Mouse (Mus musculus) intestine, postnatal 0 days (tissue): ENCODE results near the gene Cltc. TPM values are rescaled to one million over a fixed set of nuclear protein-coding genes. Genes with fewer than 3 reads are reported as not detected.
"Not testable (repeated sequence)": the region's sequence is repeated elsewhere in the genome, so short reads cannot be mapped to it uniquely, and the experiment has no call there.

Experiments used
- ATAC-seq: fragments of 200-750 bp; cut with Nextera tagmentation; 2 replicates; pipeline ENCODE4 v1.8.0; 2017; ENCODE audit warnings: mild to moderate bottlenecking, moderate TSS enrichment, moderate library complexity
- H3K27ac ChIP-seq: fragments of 300-500 bp; sonication (generic); 2 replicates; pipeline ENCODE4 v1.5.1; 2014; ENCODE audit warnings: mild to moderate bottlenecking, low read depth, low read length, moderate library complexity
- H3K27me3 ChIP-seq: fragments of 300-500 bp; sonication (generic); replicated peaks from 2 replicates; pipeline ENCODE4 v1.6.1; 2014; ENCODE audit warnings: low read length, mixed read lengths; ENCODE audit not compliant: control insufficient read depth, insufficient read depth
- H3K36me3 ChIP-seq: fragments of 300-500 bp; sonication (generic); 2 replicates; pipeline ENCODE4 v1.6.1; 2014; ENCODE audit warnings: mild to moderate bottlenecking, moderate library complexity; ENCODE audit not compliant: control insufficient read depth, insufficient read depth
- H3K4me1 ChIP-seq: fragments of 300-500 bp; sonication (generic); replicated peaks from 2 replicates; pipeline ENCODE4 v1.6.1; 2014; ENCODE audit warnings: antibody characterized with exemption, low read length, mixed read lengths; ENCODE audit not compliant: control insufficient read depth, insufficient read depth
- H3K4me2 ChIP-seq: fragments of 300-500 bp; sonication (generic); replicated peaks from 2 replicates; pipeline ENCODE4 v1.6.1; 2014; ENCODE audit warnings: low read depth, mild to moderate bottlenecking, moderate library complexity
- H3K4me3 ChIP-seq: fragments of 300-500 bp; sonication (generic); 2 replicates; pipeline ENCODE4 v1.5.1; 2014; ENCODE audit warnings: low read depth, low read length
- H3K9ac ChIP-seq: fragments of 300-500 bp; sonication (generic); 2 replicates; pipeline ENCODE4 v1.6.1; 2014; ENCODE audit warnings: mild to moderate bottlenecking, low read depth, low read length
- H3K9me3 ChIP-seq: fragments of 300-500 bp; sonication (generic); 2 replicates; pipeline ENCODE4 v1.6.1; 2016; ENCODE audit warnings: mixed run types; ENCODE audit not compliant: control insufficient read depth
- CTCF ChIP-seq: sonication (generic); IDR thresholded peaks from 2 replicates; pipeline ENCODE4 v1.5.1; 2016; ENCODE audit warnings: low read depth, mild to moderate bottlenecking, control low read depth, antibody characterized with exemption, moderate library complexity
- WGBS: fragments of 180-500 bp; shearing (Covaris S2); extraction: QIAGEN DNeasy Blood & Tissue Kit; methylation state at CpG from one replicate; pipeline ENCODE4 v1.1.7; 2014; 5-methylcytosine and 5-hydroxymethylcytosine counted together
- polyA plus RNA-seq: library from polyadenylated mRNA; unstranded; fragments of >200 nt; fragmentation: Nextera tagmentation; extraction: Ambion mirVana; gene quantifications from 2 replicates; pipeline ENCODE4 v1.2.1, GENCODE M21; 2015

Cltc gene
- polyA plus RNA-seq: 87.3 and 95.2 TPM in 2 replicates

- no peaks in the 10 kb centered on the region for H3K27me3 ChIP-seq
- peaks cover 10% of the 10 kb centered on the region; the same call in 1 of the 2 replicates for H3K4me1 ChIP-seq
- no peaks in the 10 kb centered on the region for H3K9me3 ChIP-seq
- peak; percentile 91 for ATAC-seq
- no peaks in the 10 kb centered on the region for H3K36me3 ChIP-seq
- H3K9ac ChIP-seq: peak within 1 kb of the TSS; percentile 92
- peak within 1 kb of the TSS; percentile 98 for H3K27ac ChIP-seq
- peak within 1 kb of the TSS; percentile 77 for H3K4me2 ChIP-seq
- peak; percentile 77 for TF ChIP-seq CTCF
- under 1% methylated on average over 73 of the region's 73 CpGs for WGBS
- H3K4me3 ChIP-seq: peak within 1 kb of the TSS; percentile 85
These were observed at the start of gene Cltc for GRCm38 (mm10) chr11:86757480-86758371. TSS of gene Cltc (minus strand) at chr11:86757565.

GRCm38 (mm10) chr11:86807001-86807477 is 49.7 kb upstream of the Cltc start:
- Histone ChIP-seq H3K27ac (peak overlapping the region; percentile 75), H3K9me3 (no peaks in the 10 kb centered on the region), H3K9ac (peak overlapping the region; percentile 69), H3K27me3 (no peaks in the 10 kb centered on the region), H3K4me2 (peak overlapping the region; percentile 75), H3K4me1 (no peaks in the 10 kb centered on the region), H3K36me3 (peaks cover 9% of the 10 kb centered on the region; the same call in 1 of the 2 replicates), H3K4me3 (peak overlapping the region; percentile 97)
- no peak for TF ChIP-seq CTCF
- 0 out of 2 replicates have a peak, but pooled peaks have one; percentile 17 for ATAC-seq
- under 1% methylated on average over 25 of the region's 25 CpGs for WGBS

GRCm38 (mm10) chr11:86794161-86794560 is 36.8 kb upstream of the Cltc start:
- no peak overlapping the region for H3K9ac ChIP-seq
- peaks cover 30% of the 10 kb centered on the region for H3K36me3 ChIP-seq
- 86% methylated on average over 1 of the region's 1 CpGs for WGBS
- TF ChIP-seq CTCF: no peak
- no peak overlapping the region for H3K4me3 ChIP-seq
- H3K9me3 ChIP-seq: no peaks in the 10 kb centered on the region
- no peak overlapping the region for H3K4me2 ChIP-seq
- no peak for ATAC-seq
- no peaks in the 10 kb centered on the region for H3K4me1 ChIP-seq
- no peak overlapping the region for H3K27ac ChIP-seq
- no peaks in the 10 kb centered on the region for H3K27me3 ChIP-seq

- not testable (repeated sequence) for H3K27ac ChIP-seq, H3K27me3 ChIP-seq, H3K4me3 ChIP-seq, ATAC-seq, H3K9me3 ChIP-seq, H3K4me1 ChIP-seq, H3K4me2 ChIP-seq, H3K9ac ChIP-seq
- TF ChIP-seq CTCF: peak; percentile 14; the same call in 1 of the 2 replicates
- 95% methylated on average over 5 of the region's 5 CpGs for WGBS
- H3K36me3 ChIP-seq: peaks cover 27% of the 10 kb centered on the region
These were observed 30.1 kb upstream of the Cltc start for GRCm38 (mm10) chr11:86787436-86787835.

- no peaks in the 10 kb centered on the region for H3K9me3 ChIP-seq
- H3K36me3 ChIP-seq: peaks cover 27% of the 10 kb centered on the region
- WGBS: 92% methylated on average over 2 of the region's 2 CpGs
- TF ChIP-seq CTCF: no peak
- no peaks in the 10 kb centered on the region for H3K27me3 ChIP-seq
- no peak overlapping the region for H3K4me3 ChIP-seq
- no peak overlapping the region for H3K27ac ChIP-seq
- H3K4me1 ChIP-seq: no peaks in the 10 kb centered on the region
- ATAC-seq: no peak
- no peak overlapping the region for H3K4me2 ChIP-seq
- no peak overlapping the region for H3K9ac ChIP-seq
These were observed 28.4 kb upstream of the Cltc start for GRCm38 (mm10) chr11:86785767-86786166.

- Histone ChIP-seq H3K27ac (no peak overlapping the region), H3K9me3 (no peaks in the 10 kb centered on the region), H3K4me3 (no peak overlapping the region), H3K36me3 (peaks cover 20% of the 10 kb centered on the region; the same call in 1 of the 2 replicates), H3K4me1 (no peaks in the 10 kb centered on the region), H3K4me2 (no peak overlapping the region), H3K9ac (no peak overlapping the region), H3K27me3 (no peaks in the 10 kb centered on the region)
- no peak for TF ChIP-seq CTCF
- ATAC-seq: no peak
- 79% methylated on average over 4 of the region's 4 CpGs for WGBS
These were observed 12.5 kb upstream of the Cltc start for GRCm38 (mm10) chr11:86769884-86770283.
